Mouse (Mus musculus) left cerebral cortex, postnatal 10 days (tissue): ENCODE measurements around the gene Gm20538. TPM values are rescaled to one million over a fixed set of nuclear protein-coding genes. Genes with fewer than 3 reads are reported as not detected.

Experiments
- DNase-seq, 2 experiments: peaks; one replicate each; pipeline ENCODE4 v3.0.0; 2021 to 2022; ENCODE audit warnings: low spot score in 2 of 2, mixed read lengths in 1 of 2; ENCODE audit errors: extremely low spot score in 1 of 2
- intact Hi-C: fragments of 180-260 bp; cut with DNase I; formaldehyde crosslinking; loops from one replicate; pipeline ENCODE4 v1.15.1; 2025
- total RNA-seq, 2 experiments: library from RNA; stranded (reverse); gene quantifications; 2 replicates each; pipeline ENCODE4 v1.2.3; 2021

Gm20538 gene
- total RNA-seq, 2 experiments from 2014 or later, result not detected

DNA sequence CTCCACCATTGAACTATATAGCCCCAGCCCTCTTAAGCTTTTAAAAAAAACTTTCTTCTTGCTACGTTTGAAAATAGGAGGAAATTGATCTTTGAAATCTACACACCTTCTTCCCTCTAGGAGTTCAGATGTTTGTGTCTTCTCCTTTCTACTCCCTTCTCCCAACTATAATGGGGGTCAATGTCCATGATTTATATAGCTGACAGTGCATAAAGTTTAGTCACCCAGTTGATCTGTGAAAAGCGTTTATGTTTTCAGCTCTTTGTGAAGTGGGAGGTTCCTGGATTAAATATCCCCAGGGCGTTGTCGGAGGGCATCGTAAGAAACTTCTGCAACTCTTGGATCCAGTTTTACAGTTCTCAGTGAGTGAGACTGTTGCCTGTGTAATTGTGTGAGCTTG lies 52.4 kb downstream of the Gm20538 start:
- no peak for DNase-seq
- intact Hi-C loops, result no loop called here

- intact Hi-C loops, result no loop called here
These were observed 53.7 kb downstream of the Gm20538 start for GRCm38 (mm10) chr19:44498936-44499335.

DNA sequence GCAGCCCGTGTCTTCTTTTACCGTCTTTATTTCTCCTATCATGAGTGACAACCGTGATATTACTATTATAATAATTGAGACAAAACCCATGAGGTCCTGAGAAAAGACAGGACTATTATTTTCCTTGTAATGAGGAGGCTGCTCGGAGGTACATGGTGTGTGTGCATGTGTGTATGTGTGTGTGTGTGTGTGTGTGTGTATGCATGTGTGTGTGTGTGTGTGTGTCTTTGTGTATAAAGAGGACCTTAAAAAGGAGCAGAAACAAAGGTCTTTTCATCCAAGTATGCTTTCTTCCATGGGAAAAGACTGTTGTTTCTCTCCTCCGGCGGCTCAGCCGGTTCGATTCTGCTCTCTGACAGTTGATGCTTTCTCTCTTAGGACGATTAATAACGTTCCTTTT lies 55.7 kb downstream of the Gm20538 start:
- DNase-seq, result no peak
- intact Hi-C loops, result no loop called here

More at GRCm38 (mm10) chr19:44498936-44499335, 53.7 kb downstream of the Gm20538 start:
- no peak for DNase-seq

DNA sequence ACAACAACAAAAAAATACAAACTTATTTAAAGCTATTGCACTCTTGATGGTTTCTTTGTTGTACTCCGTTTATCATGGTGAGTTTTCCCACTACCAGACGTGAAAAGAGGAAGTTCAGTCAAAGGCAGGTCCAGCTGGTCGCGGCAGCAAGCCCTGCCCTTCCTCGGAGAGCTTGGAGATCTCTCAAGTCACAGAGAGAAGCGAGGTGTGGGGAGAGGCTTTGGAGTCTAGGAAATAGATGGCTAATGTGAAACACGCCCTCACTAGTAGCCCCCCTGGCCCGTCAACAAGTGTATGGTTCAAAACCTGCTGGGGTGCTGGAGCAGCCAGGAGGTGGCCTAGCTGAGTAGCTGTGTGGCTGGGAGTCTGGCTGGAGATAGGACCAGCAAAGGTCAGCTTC lies 56.1 kb downstream of the Gm20538 start:
- intact Hi-C loops, result no loop called here
- DNase-seq, result no peak

Other genes starting within 250 kb of the Gm20538 start
- gene Scd4, start 219.7 kb downstream of the Gm20538 start, total RNA-seq, result 1 to 10 TPM; 1.5 to 2.4 TPM
- 100 to 1,000 TPM; 126 to 130 TPM for gene Scd1, start 145.0 kb downstream of the Gm20538 start, total RNA-seq
- gene Wnt8b, start 59.4 kb downstream of the Gm20538 start, total RNA-seq, result not detected
- under 1 TPM; 0.28 to 0.30 TPM for gene Sec31b, start 7.0 kb downstream of the Gm20538 start, total RNA-seq
- gene Ndufb8, start 2.6 kb upstream of the Gm20538 start, total RNA-seq, result 100 to 1,000 TPM; 390 to 404 TPM
- gene Hif1an, start 10.0 kb upstream of the Gm20538 start, total RNA-seq, result 10 to 100 TPM; 32.5 to 33.7 TPM
- gene Pax2, start 203.2 kb upstream of the Gm20538 start, total RNA-seq, result not detected